Mouse (Mus musculus): Measurements from ENCODE around the gene Dennd4c.

GRCm38 (mm10) chr4:86764307-86764706 is 16.0 kb downstream of the Dennd4c start:
- TF ChIP-seq CTCF (IDR thresholded peaks at IDR 0.05; ENCODE audit: low read depth, low read length) (no peak), POLR2A (IDR thresholded peaks at IDR 0.05; ENCODE audit: borderline replicate concordance, low read depth, low read length) (no peak)

Data from bone marrow macrophage, adult 2 months (primary cell).